Mouse (Mus musculus) embryonic facial prominence, embryonic 13.5 days (tissue): ENCODE measurements around the gene Gpr108. TPM values are rescaled to one million over a fixed set of nuclear protein-coding genes. Genes with fewer than 3 reads are reported as not detected.
"Not testable (repeated sequence)": the region's sequence is repeated elsewhere in the genome, so short reads cannot be mapped to it uniquely, and the experiment has no call there.

Experiments
- ATAC-seq: fragments of 200-750 bp; cut with Nextera tagmentation; 2 replicates; pipeline ENCODE4 v1.8.0; 2017; ENCODE audit warnings: low read depth; ENCODE audit not compliant: insufficient number of reproducible peaks, insufficient read depth, low FRiP score, low TSS enrichment
- H3K27ac ChIP-seq: fragments of 300-500 bp; sonication (generic); 2 replicates; pipeline ENCODE4 v1.5.1; 2015; ENCODE audit warnings: moderate library complexity, mild to moderate bottlenecking, inconsistent platforms
- H3K27me3 ChIP-seq: fragments of 300-500 bp; sonication (generic); 2 replicates; pipeline ENCODE4 v1.6.1; 2015; ENCODE audit warnings: mild to moderate bottlenecking, inconsistent platforms
- H3K36me3 ChIP-seq: fragments of 300-500 bp; sonication (generic); 2 replicates; pipeline ENCODE4 v1.6.1; 2015; ENCODE audit warnings: mild to moderate bottlenecking, inconsistent platforms
- H3K4me1 ChIP-seq: fragments of 300-500 bp; sonication (generic); 2 replicates; pipeline ENCODE4 v1.6.1; 2015; ENCODE audit warnings: inconsistent platforms
- H3K4me2 ChIP-seq: fragments of 300-500 bp; sonication (generic); 2 replicates; pipeline ENCODE4 v1.6.1; 2015; ENCODE audit warnings: moderate library complexity, mild to moderate bottlenecking, inconsistent platforms
- H3K4me3 ChIP-seq: fragments of 300-500 bp; sonication (generic); 2 replicates; pipeline ENCODE4 v1.5.1; 2015; ENCODE audit warnings: mild to moderate bottlenecking, inconsistent platforms
- H3K9ac ChIP-seq: fragments of 300-500 bp; sonication (generic); 2 replicates; pipeline ENCODE4 v1.6.1; 2015; ENCODE audit warnings: mild to moderate bottlenecking, inconsistent platforms
- H3K9me3 ChIP-seq: fragments of 300-500 bp; sonication (generic); 2 replicates; pipeline ENCODE4 v1.6.1; 2016; ENCODE audit warnings: inconsistent platforms
- WGBS: fragments of 180-500 bp; shearing (Covaris S2); methylation state at CpG from one replicate; pipeline ENCODE4 v1.1.7; 2015; ENCODE audit warnings: mixed read lengths; 5-methylcytosine and 5-hydroxymethylcytosine counted together
- polyA plus RNA-seq: library from polyadenylated mRNA; unstranded; fragments of >200 nt; fragmentation: Nextera tagmentation; extraction: Ambion mirVana; gene quantifications from 2 replicates; pipeline ENCODE4 v1.2.1, GENCODE M21; 2015

Gene Gpr108
- polyA plus RNA-seq, 1 experiment from 2014 or later: 33.1 TPM

- H3K36me3 ChIP-seq: no peaks in the 10 kb centered on the region
- no peak overlapping the region for H3K9ac ChIP-seq
- peaks cover 22% of the 10 kb centered on the region for H3K27me3 ChIP-seq
- peaks cover 9% of the 10 kb centered on the region for H3K4me1 ChIP-seq
- H3K4me3 ChIP-seq: no peak overlapping the region
- WGBS: 54% methylated on average over 9 of the region's 9 CpGs
- H3K4me2 ChIP-seq: no peak overlapping the region
- no peak for ATAC-seq
- no peak overlapping the region for H3K27ac ChIP-seq
- H3K9me3 ChIP-seq: no peaks in the 10 kb centered on the region
These were observed 31.5 kb upstream of the Gpr108 start for GRCm38 (mm10) chr17:57279591-57280224.

GRCm38 (mm10) chr17:57278943-57279590 is 30.8 kb upstream of the Gpr108 start, which contains the start of gene Vav1:
Vav1 (plus strand) TSS chr17:57279100.
- H3K36me3 ChIP-seq: no peaks in the 10 kb centered on the region
- peaks cover 28% of the 10 kb centered on the region for H3K27me3 ChIP-seq

GRCm38 (mm10) chr17:57278537-57278936 is 30.3 kb upstream of the Gpr108 start:
- no peak for ATAC-seq

More at GRCm38 (mm10) chr17:57278943-57279590, 30.8 kb upstream of the Gpr108 start, which contains the start of gene Vav1:
- no peak within 1 kb of the TSS for H3K4me2 ChIP-seq
- peaks cover 9% of the 10 kb centered on the region for H3K4me1 ChIP-seq
- 67% methylated on average over 26 of the region's 26 CpGs for WGBS
- no peak within 1 kb of the TSS for H3K27ac ChIP-seq
- H3K9me3 ChIP-seq: no peaks in the 10 kb centered on the region
- no peak within 1 kb of the TSS for H3K4me3 ChIP-seq
- H3K9ac ChIP-seq: no peak within 1 kb of the TSS
- ATAC-seq: no peak

GRCm38 (mm10) chr17:57277598-57278261 is 29.5 kb upstream of the Gpr108 start:
- not testable (repeated sequence) for H3K36me3 ChIP-seq, H3K4me1 ChIP-seq, H3K4me2 ChIP-seq, ATAC-seq, H3K9ac ChIP-seq, H3K4me3 ChIP-seq, H3K9me3 ChIP-seq, H3K27ac ChIP-seq
- WGBS: 88% methylated on average over 4 of the region's 5 CpGs
- H3K27me3 ChIP-seq: peaks cover 32% of the 10 kb centered on the region

More at GRCm38 (mm10) chr17:57278537-57278936, 30.3 kb upstream of the Gpr108 start:
- Histone ChIP-seq H3K9me3 (no peaks in the 10 kb centered on the region), H3K4me2 (no peak overlapping the region), H3K27ac (no peak overlapping the region), H3K4me1 (peaks cover 9% of the 10 kb centered on the region), H3K36me3 (no peaks in the 10 kb centered on the region), H3K27me3 (peaks cover 30% of the 10 kb centered on the region), H3K9ac (no peak overlapping the region), H3K4me3 (no peak overlapping the region)
- WGBS: 81% methylated on average over 2 of the region's 2 CpGs

- peak overlapping the region; percentile 73 for H3K4me2 ChIP-seq
- H3K27me3 ChIP-seq: peaks cover 37% of the 10 kb centered on the region
- ATAC-seq: 0 out of 2 replicates have a peak, but pooled peaks have one; percentile 11
- H3K9me3 ChIP-seq: no peaks in the 10 kb centered on the region
- peak overlapping the region; percentile 41; the same call in 1 of the 2 replicates for H3K9ac ChIP-seq
- under 1% methylated on average over 20 of the region's 20 CpGs for WGBS
- H3K27ac ChIP-seq: no peak overlapping the region
- H3K4me1 ChIP-seq: peaks cover 9% of the 10 kb centered on the region
- H3K36me3 ChIP-seq: no peaks in the 10 kb centered on the region
- H3K4me3 ChIP-seq: peak overlapping the region; percentile 55
These were observed 28.4 kb upstream of the Gpr108 start for GRCm38 (mm10) chr17:57276634-57277121.

- no peak for ATAC-seq
- Histone ChIP-seq H3K4me2 (peak overlapping the region; percentile 73), H3K27ac (no peak overlapping the region), H3K36me3 (no peaks in the 10 kb centered on the region), H3K9me3 (no peaks in the 10 kb centered on the region), H3K4me1 (peaks cover 14% of the 10 kb centered on the region), H3K9ac (peak overlapping the region; percentile 41), H3K27me3 (peaks cover 37% of the 10 kb centered on the region), H3K4me3 (peak overlapping the region; percentile 55)
- 3% methylated on average over 13 of the region's 13 CpGs for whole genome bisulfite sequencing
These were observed 27.7 kb upstream of the Gpr108 start for GRCm38 (mm10) chr17:57275997-57276351.

GRCm38 (mm10) chr17:57275111-57275996 is 27.1 kb upstream of the Gpr108 start:
- Histone ChIP-seq H3K4me3 (peak overlapping the region; percentile 55), H3K4me1 (peaks cover 14% of the 10 kb centered on the region), H3K27ac (no peak overlapping the region), H3K9ac (peak overlapping the region; percentile 64), H3K36me3 (no peaks in the 10 kb centered on the region), H3K27me3 (peaks cover 37% of the 10 kb centered on the region), H3K4me2 (peak overlapping the region; percentile 73), H3K9me3 (no peaks in the 10 kb centered on the region)
- peak; percentile 70 for ATAC-seq
- WGBS: under 1% methylated on average over 53 of the region's 53 CpGs

GRCm38 (mm10) chr17:57274686-57275085 is 26.4 kb upstream of the Gpr108 start:
- Histone ChIP-seq H3K9ac (peak overlapping the region; percentile 64), H3K4me1 (peaks cover 14% of the 10 kb centered on the region), H3K36me3 (no peaks in the 10 kb centered on the region), H3K4me2 (peak overlapping the region; percentile 73), H3K27me3 (peaks cover 34% of the 10 kb centered on the region), H3K9me3 (no peaks in the 10 kb centered on the region), H3K27ac (no peak overlapping the region), H3K4me3 (peak overlapping the region; percentile 55)
- 7% methylated on average over 15 of the region's 15 CpGs for WGBS
- no peak for ATAC-seq

- peaks cover 31% of the 10 kb centered on the region for H3K27me3 ChIP-seq
- H3K27ac ChIP-seq: no peak overlapping the region
- ATAC-seq: no peak
- peaks cover 14% of the 10 kb centered on the region for H3K4me1 ChIP-seq
- H3K36me3 ChIP-seq: no peaks in the 10 kb centered on the region
- 29% methylated on average over 7 of the region's 7 CpGs for WGBS
- H3K9me3 ChIP-seq: no peaks in the 10 kb centered on the region
- H3K4me3 ChIP-seq: no peak overlapping the region
- H3K9ac ChIP-seq: no peak overlapping the region
- H3K4me2 ChIP-seq: no peak overlapping the region
These were observed 25.6 kb upstream of the Gpr108 start for GRCm38 (mm10) chr17:57273846-57274245.

GRCm38 (mm10) chr17:57271301-57271700 is 23.1 kb upstream of the Gpr108 start:
- Histone ChIP-seq H3K4me3 (no peak overlapping the region), H3K27ac (no peak overlapping the region), H3K9me3 (no peaks in the 10 kb centered on the region), H3K4me1 (peaks cover 11% of the 10 kb centered on the region), H3K27me3 (peaks cover 31% of the 10 kb centered on the region), H3K4me2 (no peak overlapping the region), H3K9ac (peak overlapping the region; percentile 17; the same call in 1 of the 2 replicates), H3K36me3 (no peaks in the 10 kb centered on the region)
- ATAC-seq: no peak
- 60% methylated on average over 9 of the region's 9 CpGs for WGBS
